Mouse (Mus musculus): ENCODE measurements around the gene Polr2c.

DNA sequence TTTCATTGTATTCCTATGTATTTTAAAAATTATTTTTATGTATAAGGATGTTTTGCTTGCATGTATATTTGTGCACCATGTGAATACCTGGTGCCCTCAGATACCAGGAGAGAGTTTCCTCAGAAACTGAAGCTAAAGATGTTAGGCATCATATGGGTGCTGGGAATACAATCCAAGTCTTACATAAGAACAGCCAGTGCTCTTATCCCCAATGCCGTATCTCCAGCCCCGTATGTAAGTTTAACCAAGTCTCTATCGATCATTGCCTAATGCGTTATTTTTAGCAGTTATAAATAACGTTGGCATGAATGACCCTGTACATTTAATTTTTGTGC, 272 bp upstream of the Polr2c start:
- TF ChIP-seq CTCF (IDR thresholded peaks at IDR 0.05; ENCODE audit: low read depth): no peak
- peak; percentile 24 for TF ChIP-seq EP300 (optimal IDR thresholded peaks at IDR 0.05)

Data from stomach, postnatal 0 days (tissue).